Comparison of ENCODE assay signal across 24 mouse cellular contexts in genomic region chr9:108026584-108026983, GRCm38 (mm10). TPM values are rescaled to one million over a fixed set of nuclear protein-coding genes. Genes with fewer than 3 reads are reported as not detected.
DNase-seq lines count a peak whose midpoint lies in the region; ATAC-seq and TF ChIP-seq lines count a peak whose summit lies in the region.
"Had no signal": no experiment of that assay in that cellular context is flagged by ENCODE, and none has a peak within 500 bp of the region (broad histone marks: within the 10 kb centered on the region; RNA-seq: fewer than 3 reads in every experiment).

No protein-coding gene starts in this region.

- 89% methylated on average over 3 of the region's 3 CpGs for WGBS in intestine, postnatal 0 days
- WGBS in intestine, embryonic 16.5 days, result 88% methylated on average over 3 of the region's 3 CpGs
- 83% methylated on average over 3 of the region's 3 CpGs for WGBS in lung, embryonic 14.5 days

- peaks cover 39% of the 10 kb centered on the region for H3K36me3 ChIP-seq in intestine, postnatal 0 days (ENCODE audit: control insufficient read depth, insufficient read depth)
- peaks cover 12% of the 10 kb centered on the region for H3K36me3 ChIP-seq in intestine, embryonic 16.5 days (ENCODE audit: control insufficient read depth, insufficient read depth, low read length)
- H3K36me3 ChIP-seq in lung, embryonic 14.5 days (ENCODE audit: insufficient read depth), result peaks cover 54% of the 10 kb centered on the region
- H3K36me3 ChIP-seq in CH12.LX (replicated peaks in 1 of 2; ENCODE audit: control insufficient read depth in 1 of 2, insufficient read depth in 1 of 2, low read length in 1 of 2), result peaks cover 37 to 62% of the 10 kb centered on the region in 2 experiments
- H3K36me3 ChIP-seq in splenic B cell, adult 2 months (ENCODE audit: control insufficient read depth, insufficient read depth, low read length, poor library complexity, severe bottlenecking), result peaks cover 11% of the 10 kb centered on the region

- no peak for TF ChIP-seq EP300 in CH12.LX (IDR thresholded peaks at IDR 0.05; ENCODE audit: low read length)

- H3K4me2 ChIP-seq in intestine, postnatal 0 days (replicated peaks; ENCODE audit: low read depth), result no peak overlapping the region
- H3K4me2 ChIP-seq in intestine, embryonic 16.5 days (ENCODE audit: low read depth, low read length), result no peak overlapping the region
- no peak overlapping the region for H3K4me2 ChIP-seq in lung, embryonic 14.5 days
- H3K4me2 ChIP-seq in CH12.LX (ENCODE audit: insufficient read depth, low read depth, poor library complexity, severe bottlenecking), result no peak overlapping the region
- H3K4me2 ChIP-seq: embryonic facial prominence, embryonic 15.5 days; forebrain, embryonic 15.5 days; heart, embryonic 15.5 days; hindbrain, embryonic 14.5 days; kidney, embryonic 15.5 days; limb, embryonic 12.5 days; liver, embryonic 13.5 days; midbrain, embryonic 12.5 days had no signal

- peak; percentile 56 for TF ChIP-seq RAD21 in CH12.LX (IDR thresholded peaks at IDR 0.05; ENCODE audit: low read depth, low read length)

- dilution Hi-C loops in CH12.LX (cut with MboI; ENCODE audit: extremely low pct_ligation_motif_present, extremely low pct_unique_long_range_greater_than_20kb, low sequenced_read_pairs), result no loop called here

- no peak for ATAC-seq in intestine, postnatal 0 days
- ATAC-seq in intestine, embryonic 16.5 days, result no peak
- ATAC-seq in lung, embryonic 14.5 days (ENCODE audit: insufficient read depth), result no peak
- ATAC-seq: forebrain, embryonic 15.5 days had no signal

- in situ Hi-C loops in CH12.LX (cut with MboI; ENCODE audit: low pct_ligation_motif_present, low pct_unique_long_range_greater_than_20kb, low sequenced_read_pairs), result no loop called here

- no peaks in the 10 kb centered on the region for H3K9me3 ChIP-seq in intestine, postnatal 0 days (ENCODE audit: control insufficient read depth)
- no peaks in the 10 kb centered on the region for H3K9me3 ChIP-seq in intestine, embryonic 16.5 days (ENCODE audit: control insufficient read depth, low read length)
- no peaks in the 10 kb centered on the region for H3K9me3 ChIP-seq in lung, embryonic 14.5 days (ENCODE audit: low read depth, low read length)
- peaks cover 3% of the 10 kb centered on the region for H3K9me3 ChIP-seq in CH12.LX (replicated peaks; ENCODE audit: low read length)
- H3K9me3 ChIP-seq: embryonic facial prominence, embryonic 15.5 days; forebrain, embryonic 15.5 days; heart, embryonic 15.5 days; kidney, embryonic 15.5 days; liver, embryonic 13.5 days; midbrain, embryonic 12.5 days had no signal

- TF ChIP-seq CTCF in intestine, postnatal 0 days (IDR thresholded peaks at IDR 0.05; ENCODE audit: low read depth), result peak; percentile 47
- peak; percentile 21; the same call in 1 of the 2 replicates for TF ChIP-seq CTCF in lung, embryonic 14.5 days (IDR thresholded peaks at IDR 0.05; ENCODE audit: low read depth)
- peak in 1 of 2 experiments; percentile 62; a peak in 2 of 4 replicates for TF ChIP-seq CTCF in CH12.LX (conservative IDR thresholded peaks at IDR 0.05 in 1 of 2, IDR thresholded peaks at IDR 0.05 in 1 of 2; ENCODE audit: low read depth in 2 of 2, low read length in 2 of 2)

- no peak for DNase-seq in lung, embryonic 14.5 days
- no peak for DNase-seq in lung, adult 18-20 months
- no peak for DNase-seq in CH12.LX (ENCODE audit: extremely low read depth)
- DNase-seq in splenic B cell, adult 2 months (ENCODE audit: low read depth, low spot score), result peak; percentile 49
- DNase-seq in cerebellum, postnatal 25 days, result no peak
- DNase-seq: adrenal gland, postnatal 14 days; cerebellum, adult 8-10 months; gastrocnemius, postnatal 14 days; heart, postnatal 36 days; kidney, adult 11 months; liver, embryonic 13.5 days; lung, postnatal 10 days had no signal

- peaks cover 10% of the 10 kb centered on the region for H3K79me2 ChIP-seq in CH12.LX (replicated peaks; ENCODE audit: control insufficient read depth, extremely low read depth, insufficient read depth, poor library complexity, severe bottlenecking)

- H3K27me3 ChIP-seq in intestine, postnatal 0 days (replicated peaks; ENCODE audit: control insufficient read depth, insufficient read depth, low read length), result no peaks in the 10 kb centered on the region
- H3K27me3 ChIP-seq in intestine, embryonic 16.5 days (replicated peaks; ENCODE audit: control insufficient read depth, insufficient read depth, low read length), result no peaks in the 10 kb centered on the region
- no peaks in the 10 kb centered on the region for H3K27me3 ChIP-seq in lung, embryonic 14.5 days (ENCODE audit: insufficient read depth, low read length)
- no peaks in the 10 kb centered on the region for H3K27me3 ChIP-seq in CH12.LX (replicated peaks)
- no peaks in the 10 kb centered on the region for H3K27me3 ChIP-seq in splenic B cell, adult 2 months (ENCODE audit: control insufficient read depth, insufficient read depth, low read length, poor library complexity, severe bottlenecking)
- H3K27me3 ChIP-seq: embryonic facial prominence, embryonic 15.5 days; forebrain, embryonic 15.5 days; heart, embryonic 15.5 days; kidney, embryonic 15.5 days; limb, embryonic 12.5 days; liver, embryonic 13.5 days; midbrain, embryonic 12.5 days had no signal

- no peak overlapping the region for H3K4me3 ChIP-seq in intestine, postnatal 0 days (ENCODE audit: low read depth, low read length)
- no peak overlapping the region for H3K4me3 ChIP-seq in intestine, embryonic 16.5 days (ENCODE audit: low read length)
- no peak overlapping the region for H3K4me3 ChIP-seq in lung, embryonic 14.5 days (ENCODE audit: low read depth, low read length)
- no peak overlapping the region for H3K4me3 ChIP-seq in CH12.LX (replicated peaks in 1 of 3; ENCODE audit: low read depth in 2 of 3, low read length in 2 of 3, poor library complexity in 1 of 3)
- H3K4me3 ChIP-seq: embryonic facial prominence, embryonic 15.5 days; forebrain, embryonic 15.5 days; heart, embryonic 15.5 days; kidney, embryonic 15.5 days; limb, embryonic 12.5 days; liver, embryonic 13.5 days; midbrain, embryonic 12.5 days had no signal

- H3K9ac ChIP-seq in intestine, postnatal 0 days (ENCODE audit: low read depth, low read length), result no peak overlapping the region
- H3K9ac ChIP-seq in intestine, embryonic 16.5 days (ENCODE audit: low read depth, low read length), result no peak overlapping the region
- H3K9ac ChIP-seq in lung, embryonic 14.5 days, result no peak overlapping the region
- H3K9ac ChIP-seq in CH12.LX (ENCODE audit: insufficient read depth, low read depth), result no peak overlapping the region
- H3K9ac ChIP-seq: embryonic facial prominence, embryonic 15.5 days; forebrain, embryonic 15.5 days; heart, embryonic 15.5 days; hindbrain, embryonic 14.5 days; kidney, embryonic 15.5 days; limb, embryonic 12.5 days; liver, embryonic 13.5 days; midbrain, embryonic 12.5 days had no signal

- H3K4me1 ChIP-seq in intestine, postnatal 0 days (replicated peaks; ENCODE audit: control insufficient read depth, insufficient read depth, low read length), result no peaks in the 10 kb centered on the region
- H3K4me1 ChIP-seq in intestine, embryonic 16.5 days (ENCODE audit: control insufficient read depth, insufficient read depth, low read length), result no peaks in the 10 kb centered on the region
- no peaks in the 10 kb centered on the region for H3K4me1 ChIP-seq in lung, embryonic 14.5 days (ENCODE audit: insufficient read depth)
- H3K4me1 ChIP-seq in CH12.LX (ENCODE audit: control insufficient read depth in 1 of 2, insufficient read depth in 2 of 2), result peaks cover 0 to 4% of the 10 kb centered on the region in 2 experiments; a peak in 1 of 4 replicates
- H3K4me1 ChIP-seq: embryonic facial prominence, embryonic 15.5 days; forebrain, embryonic 15.5 days; kidney, embryonic 15.5 days; limb, embryonic 12.5 days; midbrain, embryonic 12.5 days had no signal

- H3K27ac ChIP-seq in intestine, postnatal 0 days (ENCODE audit: low read depth, low read length), result no peak overlapping the region
- no peak overlapping the region for H3K27ac ChIP-seq in intestine, embryonic 16.5 days (ENCODE audit: low read length)
- no peak overlapping the region for H3K27ac ChIP-seq in lung, embryonic 14.5 days (ENCODE audit: low read depth)
- no peak overlapping the region for H3K27ac ChIP-seq in CH12.LX (ENCODE audit: insufficient read depth, low read depth)
- H3K27ac ChIP-seq: embryonic facial prominence, embryonic 15.5 days; forebrain, embryonic 15.5 days; heart, embryonic 15.5 days; hindbrain, embryonic 14.5 days; kidney, embryonic 15.5 days; limb, embryonic 12.5 days; liver, embryonic 13.5 days; midbrain, embryonic 12.5 days had no signal

- no peak for TF ChIP-seq POLR2A in CH12.LX (IDR thresholded peaks at IDR 0.05; ENCODE audit: low read depth, low read length)

RNA-seq across cellular contexts. Expression of gene Gmppb, which starts 22.5 kb away (rescaled TPM):
- 146 and 154 TPM in 2 replicates for polyA plus RNA-seq in intestine, postnatal 0 days (2015; fragmentation: Nextera tagmentation; extraction: Ambion mirVana)
- 105 and 115 TPM in 2 replicates for polyA plus RNA-seq in intestine, embryonic 16.5 days (2015; fragmentation: Nextera tagmentation; extraction: Ambion mirVana)
- polyA plus RNA-seq in lung, embryonic 14.5 days (2014; fragmentation: Nextera tagmentation; extraction: Ambion mirVana), result 22.2 and 25.7 TPM in 2 replicates
- total RNA-seq in CH12.LX (2012; rRNA removed) (20.9 and 33.4 TPM in 2 replicates), CH12.LX (2014; rRNA removed) (17.9 and 18.4 TPM in 2 replicates)
- 19.2 and 21.8 TPM in 2 replicates for polyA plus RNA-seq in CH12.LX (2012; ENCODE audit: insufficient read length, low read depth)

RNA-seq across cellular contexts. Expression of gene Ip6k1, which starts 24.3 kb away (rescaled TPM):
- 27.9 and 30.5 TPM in 2 replicates for polyA plus RNA-seq in intestine, postnatal 0 days (2015; fragmentation: Nextera tagmentation; extraction: Ambion mirVana)
- 37.1 and 40.5 TPM in 2 replicates for polyA plus RNA-seq in intestine, embryonic 16.5 days (2015; fragmentation: Nextera tagmentation; extraction: Ambion mirVana)
- 28.4 and 29.3 TPM in 2 replicates for polyA plus RNA-seq in lung, embryonic 14.5 days (2014; fragmentation: Nextera tagmentation; extraction: Ambion mirVana)
- total RNA-seq in CH12.LX (2012; rRNA removed) (34.7 and 40.7 TPM in 2 replicates), CH12.LX (2014; rRNA removed) (23.3 and 27.1 TPM in 2 replicates)
- 25.6 and 26.0 TPM in 2 replicates for polyA plus RNA-seq in CH12.LX (2012; ENCODE audit: insufficient read length, low read depth)

RNA-seq across cellular contexts. Expression of gene Amigo3, which starts 26.4 kb away (rescaled TPM):
- 4.4 and 4.8 TPM in 2 replicates for polyA plus RNA-seq in intestine, postnatal 0 days (2015; fragmentation: Nextera tagmentation; extraction: Ambion mirVana)
- 3.2 and 4.2 TPM in 2 replicates for polyA plus RNA-seq in intestine, embryonic 16.5 days (2015; fragmentation: Nextera tagmentation; extraction: Ambion mirVana)
- 3.1 and 3.4 TPM in 2 replicates for polyA plus RNA-seq in lung, embryonic 14.5 days (2014; fragmentation: Nextera tagmentation; extraction: Ambion mirVana)
- total RNA-seq in CH12.LX (2012; rRNA removed), result 2.0 and 3.1 TPM in 2 replicates
- 1.7 and 2.2 TPM in 2 replicates for total RNA-seq in CH12.LX (2014; rRNA removed)
- 3.3 and 4.4 TPM in 2 replicates for polyA plus RNA-seq in CH12.LX (2012; ENCODE audit: insufficient read length, low read depth)

RNA-seq across cellular contexts. Expression of gene Gm20662, which starts 30.4 kb away (rescaled TPM):
- polyA plus RNA-seq in intestine, postnatal 0 days (2015; fragmentation: Nextera tagmentation; extraction: Ambion mirVana), result 0.43 TPM in 1 of 2 replicates, not detected in the other
- polyA plus RNA-seq in intestine, embryonic 16.5 days (2015; fragmentation: Nextera tagmentation; extraction: Ambion mirVana), result 0.07 and 0.54 TPM in 2 replicates
- 0.30 and 0.37 TPM in 2 replicates for polyA plus RNA-seq in lung, embryonic 14.5 days (2014; fragmentation: Nextera tagmentation; extraction: Ambion mirVana)
- total RNA-seq in CH12.LX (2012; rRNA removed) (not detected in 2 replicates), CH12.LX (2014; rRNA removed) (1.2 TPM in 1 of 2 replicates, not detected in the other)
- polyA plus RNA-seq in CH12.LX (2012; ENCODE audit: insufficient read length, low read depth), result 0.31 TPM in 1 of 2 replicates, not detected in the other
- total RNA-seq: adrenal gland, postnatal 14 days; common myeloid progenitor, adult 5-6 weeks; gastrocnemius, postnatal 14 days; heart, adult 8-10 months had no signal
- polyA plus RNA-seq: forebrain, embryonic 15.5 days had no signal

RNA-seq across cellular contexts. Expression of gene Cdhr4, which starts 34.3 kb away (rescaled TPM):
- polyA plus RNA-seq in intestine, postnatal 0 days (2015; fragmentation: Nextera tagmentation; extraction: Ambion mirVana), result 1.6 and 2.0 TPM in 2 replicates
- 9.0 and 9.6 TPM in 2 replicates for polyA plus RNA-seq in intestine, embryonic 16.5 days (2015; fragmentation: Nextera tagmentation; extraction: Ambion mirVana)
- 7.7 and 8.3 TPM in 2 replicates for polyA plus RNA-seq in lung, embryonic 14.5 days (2014; fragmentation: Nextera tagmentation; extraction: Ambion mirVana)
- not detected in 2 replicates for total RNA-seq in CH12.LX (2012; rRNA removed)
- 0.35 and 0.82 TPM in 2 replicates for total RNA-seq in CH12.LX (2014; rRNA removed)
- 0.79 and 2.0 TPM in 2 replicates for polyA plus RNA-seq in CH12.LX (2012; ENCODE audit: insufficient read length, low read depth)
- total RNA-seq: monocyte, adult 5-6 weeks had no signal
